Mouse (Mus musculus) forebrain, embryonic 12.5 days (tissue): ENCODE measurements around the gene Tet3. TPM values are rescaled to one million over a fixed set of nuclear protein-coding genes. Genes with fewer than 3 reads are reported as not detected.
A peak's percentile ranks its signal among the peaks of the same experiment; 100 is the strongest.

Experiments used
- ATAC-seq: fragments of 200-750 bp; cut with Nextera tagmentation; 2 replicates; pipeline ENCODE4 v1.8.0; 2017; ENCODE audit warnings: moderate TSS enrichment; ENCODE audit not compliant: low FRiP score
- H3K27ac ChIP-seq: fragments of 300-500 bp; sonication (generic); 2 replicates; pipeline ENCODE4 v1.5.1; 2016; ENCODE audit warnings: mild to moderate bottlenecking
- H3K27me3 ChIP-seq: fragments of 300-500 bp; sonication (generic); 2 replicates; pipeline ENCODE4 v1.6.1; 2016; ENCODE audit warnings: mild to moderate bottlenecking
- H3K36me3 ChIP-seq: fragments of 300-500 bp; sonication (generic); replicated peaks from 2 replicates; pipeline ENCODE4 v1.6.1; 2016; ENCODE audit warnings: mild to moderate bottlenecking
- H3K4me1 ChIP-seq: fragments of 300-500 bp; sonication (generic); 2 replicates; pipeline ENCODE4 v1.6.1; 2016
- H3K4me2 ChIP-seq: fragments of 300-500 bp; sonication (generic); 2 replicates; pipeline ENCODE4 v1.6.1; 2016; ENCODE audit warnings: mild to moderate bottlenecking, moderate library complexity
- H3K4me3 ChIP-seq: fragments of 300-500 bp; sonication (generic); replicated peaks from 2 replicates; pipeline ENCODE4 v1.5.1; 2016; ENCODE audit warnings: mild to moderate bottlenecking
- H3K9ac ChIP-seq: fragments of 300-500 bp; sonication (generic); 2 replicates; pipeline ENCODE4 v1.6.1; 2016; ENCODE audit warnings: mild to moderate bottlenecking
- H3K9me3 ChIP-seq: fragments of 300-500 bp; sonication (generic); 2 replicates; pipeline ENCODE4 v1.6.1; 2016
- WGBS: fragments of 180-500 bp; shearing (Covaris S2); methylation state at CpG from one replicate; pipeline ENCODE4 v1.1.7; 2016; 5-methylcytosine and 5-hydroxymethylcytosine counted together
- polyA plus RNA-seq: library from polyadenylated mRNA; unstranded; fragments of >200 nt; fragmentation: Nextera tagmentation; extraction: Ambion mirVana; gene quantifications from 2 replicates; pipeline ENCODE4 v1.2.1, GENCODE M21; 2016

Tet3 gene
- polyA plus RNA-seq, 1 experiment from 2014 or later = 62.7 TPM

DNA sequence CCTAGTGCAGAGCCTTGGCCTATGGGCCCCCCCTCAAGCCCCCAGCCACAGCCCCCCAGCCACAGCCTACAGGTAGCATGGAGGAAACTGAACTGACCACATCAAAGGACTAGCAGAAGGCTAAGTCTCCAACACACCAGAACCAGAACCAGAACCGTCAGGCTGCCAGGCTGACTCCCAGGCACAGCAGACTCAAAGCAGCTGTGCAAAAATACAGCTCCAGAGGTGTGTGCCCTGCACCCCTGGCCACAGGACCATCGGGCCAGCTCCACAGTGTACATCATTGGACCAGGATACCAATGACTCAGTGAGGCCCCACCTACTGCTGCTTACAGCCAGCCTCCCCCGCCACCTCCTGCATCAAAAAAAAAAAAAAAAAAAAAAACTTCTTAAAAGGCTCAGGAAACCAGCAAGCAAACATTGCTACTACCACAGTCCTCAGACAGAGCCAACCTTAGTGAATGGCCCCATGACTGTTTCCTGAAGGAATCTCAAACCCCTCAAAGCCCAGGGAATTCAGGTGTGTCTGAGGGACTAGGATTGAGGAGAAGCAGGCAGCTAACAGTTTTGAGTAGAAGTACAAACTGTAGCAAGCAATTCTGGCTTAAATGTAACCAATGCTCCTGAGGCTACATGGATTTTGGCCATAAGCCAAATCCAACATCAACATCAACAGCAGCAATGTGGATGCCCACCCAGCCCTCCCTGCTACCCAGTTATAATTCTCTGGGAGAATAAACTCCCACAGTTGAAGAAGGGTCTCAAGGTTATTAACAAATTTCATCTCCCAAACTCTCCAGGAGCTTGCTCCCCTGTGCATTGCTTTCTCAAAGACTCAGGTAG, 42.4 kb downstream of the Tet3 start:
- Histone ChIP-seq H3K4me1 (peaks cover 92% of the 10 kb centered on the region), H3K9ac (no peak overlapping the region), H3K27me3 (no peaks in the 10 kb centered on the region), H3K36me3 (peaks cover 14% of the 10 kb centered on the region), H3K4me2 (no peak overlapping the region), H3K27ac (no peak overlapping the region), H3K9me3 (no peaks in the 10 kb centered on the region), H3K4me3 (no peak overlapping the region)
- 85% methylated on average over 3 of the region's 3 CpGs for whole genome bisulfite sequencing
- no peak for ATAC-seq

DNA sequence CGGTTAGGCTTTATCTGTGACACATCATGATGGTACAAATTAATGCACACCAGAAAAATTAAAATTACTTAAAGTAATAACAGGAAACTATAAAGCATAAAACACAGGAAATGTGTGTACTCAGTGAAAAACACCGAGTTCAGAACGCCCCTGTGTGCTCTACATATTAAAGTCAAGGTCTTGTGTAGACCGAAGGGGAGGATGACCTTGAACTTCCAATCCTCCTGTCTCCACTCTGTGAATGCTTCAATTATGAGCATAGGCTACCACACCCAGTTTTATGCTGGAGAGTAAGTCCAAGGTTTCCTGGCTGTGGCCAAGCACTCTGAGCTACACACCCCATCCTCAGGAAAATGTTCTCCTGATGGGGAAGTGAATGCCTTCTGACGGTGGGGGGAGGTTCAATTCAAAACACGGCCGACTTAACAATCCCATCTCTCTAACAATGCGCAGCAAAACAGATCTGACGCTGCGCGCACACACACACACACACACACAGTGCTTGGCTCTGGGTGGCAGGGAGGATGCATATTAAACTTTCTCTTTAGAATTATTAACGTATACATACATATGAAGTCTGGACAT, 43.4 kb downstream of the Tet3 start:
- H3K9me3 ChIP-seq = no peaks in the 10 kb centered on the region
- no peak overlapping the region for H3K27ac ChIP-seq
- H3K4me2 ChIP-seq = no peak overlapping the region
- H3K27me3 ChIP-seq = no peaks in the 10 kb centered on the region
- H3K4me3 ChIP-seq = no peak overlapping the region
- WGBS = 88% methylated on average over 12 of the region's 12 CpGs
- peaks cover 12% of the 10 kb centered on the region for H3K36me3 ChIP-seq
- H3K4me1 ChIP-seq = peaks cover 92% of the 10 kb centered on the region
- H3K9ac ChIP-seq = no peak overlapping the region
- no peak for ATAC-seq

DNA sequence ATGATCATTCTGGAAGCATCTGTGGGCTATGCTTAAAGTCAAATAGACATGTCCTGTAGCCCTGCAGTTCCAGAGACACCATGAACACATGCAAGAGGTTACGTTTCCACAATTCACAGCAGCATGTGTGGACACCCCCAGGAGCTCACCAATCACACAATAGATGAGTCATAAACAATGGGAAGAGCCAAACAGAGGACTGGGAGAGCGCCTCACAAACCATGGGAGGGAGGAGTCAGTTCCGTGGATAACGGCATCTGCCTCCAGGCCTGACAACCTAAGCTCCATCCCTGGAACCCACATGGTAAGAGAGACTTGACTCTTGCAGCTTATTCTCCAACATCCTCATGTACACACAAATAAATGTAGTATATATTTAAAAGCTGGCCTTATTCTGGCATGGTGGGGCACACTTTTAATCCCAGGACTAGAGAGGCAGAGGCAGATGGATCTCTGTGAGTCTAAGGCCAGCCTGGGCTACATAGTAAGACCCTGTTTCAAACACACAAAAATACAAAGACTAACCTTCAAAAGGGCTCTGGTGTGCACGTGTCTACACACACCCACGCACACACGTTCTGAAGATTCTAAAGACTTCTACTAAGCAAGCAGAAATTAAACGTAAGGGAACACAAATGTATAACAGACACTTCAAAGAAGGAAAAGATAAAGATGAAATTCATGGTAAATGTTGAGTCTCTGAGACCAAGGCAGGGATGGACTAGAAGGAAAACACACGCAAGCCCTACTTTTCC, 44.1 kb downstream of the Tet3 start:
- H3K4me3 ChIP-seq = no peak overlapping the region
- ATAC-seq = no peak
- 87% methylated on average over 9 of the region's 9 CpGs for WGBS
- H3K4me1 ChIP-seq = peaks cover 92% of the 10 kb centered on the region
- H3K9ac ChIP-seq = no peak overlapping the region
- H3K27ac ChIP-seq = no peak overlapping the region
- no peaks in the 10 kb centered on the region for H3K9me3 ChIP-seq
- peaks cover 12% of the 10 kb centered on the region for H3K36me3 ChIP-seq
- no peaks in the 10 kb centered on the region for H3K27me3 ChIP-seq
- H3K4me2 ChIP-seq = no peak overlapping the region

DNA sequence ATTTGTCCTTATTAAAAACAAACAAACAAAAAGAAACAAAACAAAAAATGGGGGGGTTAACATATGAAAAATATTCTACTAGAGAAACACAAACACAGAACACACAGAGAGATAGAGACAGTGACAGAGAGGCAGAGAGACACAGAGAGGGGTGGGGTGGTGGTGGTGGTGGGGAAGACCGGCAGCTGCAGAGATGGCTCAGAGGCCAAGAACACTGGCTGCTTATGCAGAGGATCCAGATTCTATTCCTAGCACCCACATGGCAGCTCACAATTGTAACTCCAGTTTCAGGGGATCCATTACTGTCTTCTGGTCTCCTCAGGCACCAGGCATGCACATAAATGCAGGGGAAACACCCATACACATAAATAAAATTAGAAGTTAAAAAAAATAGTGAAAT, 45.2 kb downstream of the Tet3 start:
- ATAC-seq = no peak
- H3K4me1 ChIP-seq = peaks cover 84% of the 10 kb centered on the region
- H3K4me3 ChIP-seq = no peak overlapping the region
- H3K9ac ChIP-seq = no peak overlapping the region
- 72% methylated on average over 1 of the region's 1 CpGs for WGBS
- peaks cover 12% of the 10 kb centered on the region for H3K36me3 ChIP-seq
- H3K27me3 ChIP-seq = no peaks in the 10 kb centered on the region
- H3K9me3 ChIP-seq = no peaks in the 10 kb centered on the region
- no peak overlapping the region for H3K27ac ChIP-seq
- H3K4me2 ChIP-seq = no peak overlapping the region

DNA sequence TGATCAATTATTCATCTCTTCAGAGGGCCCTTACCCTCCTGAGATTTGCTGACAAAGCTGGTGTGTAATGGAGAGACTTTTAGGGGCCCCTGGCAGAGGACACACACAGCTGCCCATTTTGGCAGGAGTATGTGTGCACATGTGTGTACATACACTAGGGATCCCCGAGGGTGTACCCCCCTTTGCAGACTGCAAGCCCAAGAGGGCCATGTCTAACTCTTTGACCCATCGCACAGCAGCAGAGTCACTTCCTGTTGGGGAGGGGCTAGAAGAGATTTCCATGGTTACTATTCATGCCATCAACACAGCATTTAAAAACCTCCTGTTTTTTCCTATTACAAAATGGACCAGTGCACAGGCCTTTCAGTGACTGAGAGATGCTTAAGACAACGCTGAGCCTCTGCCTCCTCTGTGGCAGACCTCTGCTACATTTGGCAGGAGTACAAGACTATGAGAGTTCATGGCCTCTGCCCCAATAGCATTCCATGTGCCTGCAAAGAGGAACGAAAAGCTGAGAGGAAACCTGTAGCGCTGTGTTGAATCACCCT, 46.0 kb downstream of the Tet3 start:
- Histone ChIP-seq H3K9me3 (no peaks in the 10 kb centered on the region), H3K4me1 (peaks cover 79% of the 10 kb centered on the region), H3K4me2 (no peak overlapping the region), H3K27me3 (no peaks in the 10 kb centered on the region), H3K36me3 (peaks cover 17% of the 10 kb centered on the region), H3K9ac (no peak overlapping the region), H3K27ac (peak overlapping the region; percentile 46), H3K4me3 (no peak overlapping the region)
- WGBS = 47% methylated on average over 5 of the region's 5 CpGs
- 0 out of 2 replicates have a peak, but pooled peaks have one; percentile 39 for ATAC-seq

DNA sequence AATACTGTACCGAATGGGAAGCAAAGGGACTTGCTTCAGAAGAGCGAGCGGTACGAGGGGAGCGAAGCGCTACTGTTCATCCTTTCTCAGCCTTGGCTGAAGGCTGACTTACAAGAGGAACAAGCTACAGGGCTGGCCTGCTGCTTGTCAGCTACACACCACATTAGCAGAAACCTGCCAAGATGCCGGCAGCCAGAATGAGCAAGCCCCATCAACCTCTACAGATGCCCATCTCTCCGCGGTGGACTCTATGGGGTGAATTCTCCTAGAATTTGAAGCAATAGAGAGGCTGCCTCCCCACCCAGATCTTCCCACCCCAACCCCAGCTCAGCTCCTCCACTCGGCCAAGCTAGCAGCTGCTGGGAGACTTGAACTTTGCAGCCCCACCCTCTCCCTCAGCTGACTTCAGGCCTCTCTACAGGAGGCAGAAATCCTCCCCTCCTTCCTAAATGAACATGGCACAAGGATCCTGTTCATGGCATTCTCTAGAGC, 46.5 kb downstream of the Tet3 start:
- no peaks in the 10 kb centered on the region for H3K27me3 ChIP-seq
- no peak overlapping the region for H3K4me3 ChIP-seq
- WGBS = 81% methylated on average over 10 of the region's 10 CpGs
- no peak overlapping the region for H3K9ac ChIP-seq
- H3K4me1 ChIP-seq = peaks cover 73% of the 10 kb centered on the region
- no peaks in the 10 kb centered on the region for H3K9me3 ChIP-seq
- H3K36me3 ChIP-seq = peaks cover 22% of the 10 kb centered on the region
- no peak overlapping the region for H3K4me2 ChIP-seq
- peak overlapping the region; percentile 46 for H3K27ac ChIP-seq
- ATAC-seq = no peak

DNA sequence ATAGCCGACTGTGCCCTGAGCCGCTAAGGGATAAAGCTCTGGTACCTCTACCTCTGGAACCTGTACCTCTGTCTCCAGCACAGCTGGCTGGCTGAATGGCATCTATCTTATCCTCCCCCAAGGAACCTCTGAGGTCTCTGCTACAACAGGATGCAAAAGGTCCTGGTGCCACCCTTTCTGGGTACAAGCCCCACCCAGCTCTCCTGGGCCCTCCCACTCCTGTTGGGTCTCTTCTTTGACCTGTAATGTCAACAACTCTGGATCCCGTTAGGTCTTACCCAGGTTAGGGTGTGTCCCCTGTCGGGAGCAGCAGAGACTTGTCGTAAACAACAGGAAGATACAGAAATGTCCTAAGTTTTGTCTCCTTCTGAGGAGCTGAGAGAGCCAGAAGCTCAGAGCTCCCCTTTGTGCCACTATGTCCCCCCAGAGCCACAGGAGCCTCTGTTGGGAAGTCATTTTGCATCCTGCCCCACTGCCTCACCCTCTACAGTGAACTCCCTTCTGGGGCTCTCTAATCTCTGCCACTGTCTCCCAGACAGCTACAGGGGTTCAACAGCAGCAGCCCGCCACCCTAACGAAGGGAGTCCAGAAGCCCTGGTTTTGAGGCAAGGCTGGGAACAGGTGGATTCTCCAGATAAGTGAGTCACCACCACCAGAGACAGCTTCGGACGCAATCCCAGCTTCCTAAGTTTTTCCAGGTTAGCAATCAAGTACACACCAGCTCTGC, 47.1 kb downstream of the Tet3 start:
- WGBS = 93% methylated on average over 9 of the region's 9 CpGs
- Histone ChIP-seq H3K27me3 (no peaks in the 10 kb centered on the region), H3K36me3 (peaks cover 24% of the 10 kb centered on the region), H3K9ac (no peak overlapping the region), H3K9me3 (no peaks in the 10 kb centered on the region), H3K4me2 (no peak overlapping the region), H3K27ac (peak overlapping the region; percentile 36; the same call in 1 of the 2 replicates), H3K4me1 (peaks cover 67% of the 10 kb centered on the region), H3K4me3 (no peak overlapping the region)
- ATAC-seq = no peak

DNA sequence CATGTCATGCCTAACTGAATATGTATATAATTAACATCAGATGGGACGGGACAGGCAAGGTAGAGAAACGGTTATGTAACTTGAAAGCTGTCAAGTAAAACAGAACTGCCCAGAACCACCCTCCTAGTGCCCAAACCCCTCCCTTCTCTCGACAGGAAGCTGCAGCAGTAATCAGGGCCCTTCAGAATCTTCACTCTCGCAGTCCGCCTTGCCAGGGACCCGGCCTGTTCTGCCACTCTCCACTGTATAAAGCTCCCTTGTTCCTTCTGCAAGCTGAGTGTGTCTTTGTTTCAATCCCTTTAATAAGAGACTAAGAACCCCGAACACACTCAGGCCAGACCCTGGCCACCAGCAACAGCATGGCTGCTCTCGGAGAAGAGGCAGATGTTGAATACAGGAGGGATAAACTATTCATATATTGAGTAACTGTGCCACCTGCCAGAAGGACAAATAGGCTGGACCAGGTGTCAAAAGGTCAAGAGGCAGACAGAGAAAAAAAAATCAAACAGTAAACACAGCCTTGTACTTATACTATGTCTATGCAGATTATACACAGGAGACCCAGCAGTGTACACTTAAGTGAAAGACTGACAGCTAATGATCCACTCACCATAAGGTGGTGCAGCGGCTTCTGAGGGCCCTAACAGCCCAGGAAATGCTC, 48.7 kb downstream of the Tet3 start:
- ATAC-seq = peak; percentile 52
- Histone ChIP-seq H3K4me1 (peaks cover 53% of the 10 kb centered on the region), H3K27me3 (no peaks in the 10 kb centered on the region), H3K9ac (no peak overlapping the region), H3K4me2 (no peak overlapping the region), H3K4me3 (no peak overlapping the region), H3K9me3 (no peaks in the 10 kb centered on the region), H3K27ac (peak overlapping the region; percentile 8; the same call in 1 of the 2 replicates), H3K36me3 (peaks cover 35% of the 10 kb centered on the region; the same call in 1 of the 2 replicates)
- WGBS = 52% methylated on average over 9 of the region's 9 CpGs

DNA sequence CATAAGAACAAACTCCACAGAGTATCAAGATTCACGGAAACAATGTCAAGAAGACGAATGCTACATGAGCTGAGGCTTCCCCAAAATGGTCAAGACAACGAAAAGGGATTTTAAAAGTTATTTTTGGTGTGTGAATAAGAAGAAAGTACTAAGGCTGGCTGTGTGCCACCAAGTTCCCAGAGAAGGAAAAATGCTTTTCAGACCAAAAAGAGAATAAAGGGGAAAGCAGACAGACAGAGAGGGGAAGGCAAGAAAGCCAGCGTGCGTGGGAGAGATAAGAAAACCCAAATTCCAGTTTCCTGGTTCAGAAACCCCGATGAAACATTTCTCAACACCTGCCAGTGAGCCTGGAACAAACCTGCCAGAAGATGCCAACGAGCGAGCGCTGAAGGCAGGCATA, 50.4 kb downstream of the Tet3 start:
- H3K4me3 ChIP-seq = no peak overlapping the region

DNA sequence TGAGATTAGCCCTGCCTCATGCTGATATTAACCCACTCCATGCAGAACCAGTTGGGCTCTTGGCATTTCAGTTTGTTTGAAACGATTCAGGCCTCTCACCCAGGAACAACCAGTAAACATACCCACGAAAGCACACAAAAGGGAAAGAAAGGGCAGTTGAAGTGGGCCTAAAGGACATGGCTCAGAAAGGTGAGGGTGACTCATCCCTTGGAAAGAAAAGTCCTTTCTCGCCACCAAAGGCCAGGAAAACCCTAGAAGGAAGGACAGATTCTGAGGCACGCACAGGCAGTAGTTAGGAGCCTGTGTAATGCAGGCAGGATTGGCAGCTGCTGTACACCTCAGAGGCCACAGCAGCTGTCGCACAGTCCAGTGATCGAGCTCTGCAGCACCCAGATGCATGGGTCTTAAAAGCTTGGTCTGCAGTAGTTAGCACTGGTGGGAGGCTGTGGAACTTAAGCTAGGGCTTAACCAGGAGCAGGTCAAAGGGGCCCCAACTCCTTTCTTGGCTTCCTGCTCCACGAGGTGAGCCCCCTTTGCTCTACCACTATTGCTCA, 53.3 kb downstream of the Tet3 start:
- H3K27ac ChIP-seq = no peak overlapping the region
- no peaks in the 10 kb centered on the region for H3K27me3 ChIP-seq
- no peak overlapping the region for H3K9ac ChIP-seq
- H3K4me2 ChIP-seq = no peak overlapping the region
- no peaks in the 10 kb centered on the region for H3K9me3 ChIP-seq
- H3K4me1 ChIP-seq = peaks cover 11% of the 10 kb centered on the region
- peaks cover 69% of the 10 kb centered on the region for H3K36me3 ChIP-seq
- ATAC-seq = no peak
- 91% methylated on average over 7 of the region's 7 CpGs for WGBS
- no peak overlapping the region for H3K4me3 ChIP-seq

More for the DNA sequence above, 50.4 kb downstream of the Tet3 start:
- Histone ChIP-seq H3K36me3 (peaks cover 40% of the 10 kb centered on the region), H3K9me3 (no peaks in the 10 kb centered on the region), H3K27me3 (no peaks in the 10 kb centered on the region), H3K4me2 (no peak overlapping the region), H3K27ac (no peak overlapping the region), H3K4me1 (peaks cover 40% of the 10 kb centered on the region), H3K9ac (no peak overlapping the region)
- ATAC-seq = no peak
- 94% methylated on average over 9 of the region's 9 CpGs for WGBS

DNA sequence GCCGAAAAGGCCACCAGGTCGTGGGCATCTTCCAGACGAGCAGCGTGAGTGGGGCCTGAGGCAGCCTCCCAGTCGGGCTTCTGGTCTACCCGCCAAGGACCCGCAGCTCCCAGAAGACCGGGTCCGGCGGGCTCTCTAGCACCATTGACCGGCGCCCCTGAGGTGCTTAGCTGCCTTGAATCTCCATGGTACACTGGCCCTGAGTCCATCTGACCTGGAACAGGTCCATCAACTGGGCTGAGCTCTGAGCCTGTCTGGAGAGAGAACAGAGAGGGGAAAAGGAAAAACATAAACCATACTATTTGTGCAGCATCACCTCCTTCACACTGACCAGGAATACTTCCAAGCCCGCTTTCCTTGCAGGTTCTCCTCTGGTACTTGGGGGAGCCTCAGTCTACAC, 54.3 kb downstream of the Tet3 start:
- Histone ChIP-seq H3K27ac (no peak overlapping the region), H3K9me3 (no peaks in the 10 kb centered on the region), H3K9ac (no peak overlapping the region), H3K4me1 (peaks cover 1% of the 10 kb centered on the region; the same call in 1 of the 2 replicates), H3K36me3 (peaks cover 77% of the 10 kb centered on the region), H3K27me3 (no peaks in the 10 kb centered on the region), H3K4me2 (no peak overlapping the region), H3K4me3 (no peak overlapping the region)
- 94% methylated on average over 13 of the region's 13 CpGs for WGBS
- ATAC-seq = no peak
